Mouse (Mus musculus) embryonic fibroblast, embryonic 13.5 days (primary cell): ENCODE measurements around the gene Strn4. TPM values are rescaled to one million over a fixed set of nuclear protein-coding genes. Genes with fewer than 3 reads are reported as not detected.

ENCODE experiments used
- H3K27ac ChIP-seq: 2 replicates; pipeline ENCODE4 v1.5.1; 2012; ENCODE audit warnings: low read length, control low read depth, inconsistent platforms; ENCODE audit not compliant: insufficient read depth
- H3K4me1 ChIP-seq: 2 replicates; pipeline ENCODE4 v1.6.1; 2011; ENCODE audit warnings: low read length; ENCODE audit not compliant: control insufficient read depth, insufficient read depth
- H3K4me3 ChIP-seq: 2 replicates; pipeline ENCODE4 v1.5.1; 2011; ENCODE audit warnings: mild to moderate bottlenecking, control low read depth, low read length; ENCODE audit not compliant: insufficient read depth
- CTCF ChIP-seq: IDR thresholded peaks from 2 replicates; pipeline ENCODE4 v1.5.1; 2011; ENCODE audit warnings: mild to moderate bottlenecking, control low read depth, low read length, moderate library complexity, borderline replicate concordance; ENCODE audit not compliant: insufficient read depth
- POLR2A ChIP-seq: IDR thresholded peaks from 2 replicates; pipeline ENCODE4 v1.6.1; 2011; ENCODE audit warnings: low read depth, mild to moderate bottlenecking, control low read depth, low read length, moderate library complexity
- polyA plus RNA-seq: library from polyadenylated mRNA; stranded (reverse); fragments of >200 nt; gene quantifications from 2 replicates; pipeline ENCODE4 v1.2.4, GENCODE M21; 2011; ENCODE audit warnings: low read depth; ENCODE audit not compliant: missing spikeins, insufficient read length

The Strn4 gene
- polyA plus RNA-seq, 1 experiment: 67.1 TPM

- no peak overlapping the region for H3K4me3 ChIP-seq
- H3K27ac ChIP-seq: no peak overlapping the region
- no peaks in the 10 kb centered on the region for H3K4me1 ChIP-seq
- peak; percentile 87 for TF ChIP-seq CTCF
- TF ChIP-seq POLR2A: no peak
Measured at GRCm38 (mm10) chr7:16809739-16810138, 6.0 kb upstream of the Strn4 start.

- Histone ChIP-seq H3K4me3 (no peak overlapping the region), H3K4me1 (no peaks in the 10 kb centered on the region), H3K27ac (no peak overlapping the region)
- no peak for TF ChIP-seq POLR2A
- no peak for TF ChIP-seq CTCF
Measured at GRCm38 (mm10) chr7:16810399-16810919, 5.2 kb upstream of the Strn4 start.

GRCm38 (mm10) chr7:16810920-16811648 is 4.6 kb upstream of the Strn4 start:
- Histone ChIP-seq H3K27ac (no peak overlapping the region), H3K4me1 (no peaks in the 10 kb centered on the region), H3K4me3 (no peak overlapping the region)
- no peak for TF ChIP-seq POLR2A
- TF ChIP-seq CTCF: no peak

GRCm38 (mm10) chr7:16811649-16812070 is 4.0 kb upstream of the Strn4 start:
- H3K27ac ChIP-seq: no peak overlapping the region
- H3K4me3 ChIP-seq: no peak overlapping the region

GRCm38 (mm10) chr7:16812505-16812904 is 3.2 kb upstream of the Strn4 start:
- Histone ChIP-seq H3K4me3 (no peak overlapping the region), H3K4me1 (no peaks in the 10 kb centered on the region), H3K27ac (no peak overlapping the region)
- TF ChIP-seq POLR2A (no peak), CTCF (no peak)

More at GRCm38 (mm10) chr7:16811649-16812070, 4.0 kb upstream of the Strn4 start:
- TF ChIP-seq POLR2A: no peak
- TF ChIP-seq CTCF: no peak
- no peaks in the 10 kb centered on the region for H3K4me1 ChIP-seq

- TF ChIP-seq POLR2A (peak; percentile 45), CTCF (no peak)
- Histone ChIP-seq H3K4me3 (peak overlapping the region; percentile 63), H3K27ac (peak overlapping the region; percentile 51), H3K4me1 (peaks cover 7% of the 10 kb centered on the region; the same call in 1 of the 2 replicates)
Measured at GRCm38 (mm10) chr7:16816078-16816474, 387 bp downstream of the Strn4 start.

GRCm38 (mm10) chr7:16816475-16817122 is 910 bp downstream of the Strn4 start, which contains the start of gene Fkrp:
TSS of gene Fkrp (minus strand) at chr7:16816732.
- H3K4me1 ChIP-seq: peaks cover 7% of the 10 kb centered on the region; the same call in 1 of the 2 replicates

GRCm38 (mm10) chr7:16817693-16818092 is 2.0 kb downstream of the Strn4 start:
- Histone ChIP-seq H3K4me1 (peaks cover 7% of the 10 kb centered on the region; the same call in 1 of the 2 replicates), H3K27ac (no peak overlapping the region), H3K4me3 (peak overlapping the region; percentile 63)
- TF ChIP-seq POLR2A: no peak
- no peak for TF ChIP-seq CTCF

More at GRCm38 (mm10) chr7:16816475-16817122, 910 bp downstream of the Strn4 start, which contains the start of gene Fkrp:
- TF ChIP-seq CTCF (no peak), POLR2A (peak; percentile 21; the same call in 1 of the 2 replicates)
- peak within 1 kb of the TSS; percentile 51 for H3K27ac ChIP-seq
- H3K4me3 ChIP-seq: peak within 1 kb of the TSS; percentile 63

- no peak for TF ChIP-seq POLR2A
- TF ChIP-seq CTCF: no peak
- H3K4me3 ChIP-seq: no peak overlapping the region
- peaks cover 7% of the 10 kb centered on the region; the same call in 1 of the 2 replicates for H3K4me1 ChIP-seq
- no peak overlapping the region for H3K27ac ChIP-seq
Measured at GRCm38 (mm10) chr7:16819794-16820193, 4.1 kb downstream of the Strn4 start.
